ENCODE assay signal across 28 mouse cellular contexts in genomic region chr11:78961221-78961620, GRCm38 (mm10). TPM values are rescaled to one million over a fixed set of nuclear protein-coding genes. Genes with fewer than 3 reads are reported as not detected.
DNase-seq lines count a peak whose midpoint lies in the region; ATAC-seq and TF ChIP-seq lines count a peak whose summit lies in the region.
"Had no signal": no experiment of that assay in that cellular context is flagged by ENCODE, and none has a peak within 500 bp of the region (broad histone marks: within the 10 kb centered on the region; RNA-seq: fewer than 3 reads in every experiment).

No protein-coding gene starts in this region.

- H3K36me3 ChIP-seq in MEL (ENCODE audit: control insufficient read depth in 1 of 2, insufficient read depth in 2 of 2, low read length in 2 of 2), result peaks cover 0 to 3% of the 10 kb centered on the region in 2 experiments; a peak in 2 of 4 replicates
- H3K36me3 ChIP-seq: embryonic facial prominence, embryonic 13.5 days; embryonic facial prominence, embryonic 15.5 days; forebrain, embryonic 10.5 days; forebrain, embryonic 12.5 days had no signal

- H3K27me3 ChIP-seq in MEL (ENCODE audit: control insufficient read depth in 1 of 2, insufficient read depth in 2 of 2, low read length in 2 of 2), result no peaks in the 10 kb centered on the region
- H3K27me3 ChIP-seq: CH12.LX; embryonic facial prominence, embryonic 15.5 days had no signal

- intact Hi-C loops in heart, postnatal 36 days (cut with DNase I), result loop anchor here (10.0 kb wide), 1 partner anchor 434 kb away; no protein-coding TSS in a partner anchor

- ATAC-seq in megakaryocyte progenitor cell, adult 5-6 weeks (replicated peaks; ENCODE audit: poor library complexity), result 0 out of 2 replicates have a peak, but pooled peaks have one; percentile 27
- ATAC-seq: CD4-positive, CD25-positive, alpha-beta regulatory T cell, adult 4 months; forebrain, embryonic 14.5 days; forebrain, embryonic 16.5 days had no signal

- peak in 1 of 2 experiments; percentile 45; a peak in 2 of 4 replicates for TF ChIP-seq EP300 in MEL (IDR thresholded peaks at IDR 0.05; ENCODE audit: low read depth in 1 of 2, low read length in 2 of 2)

- no peaks in the 10 kb centered on the region for H3K9me3 ChIP-seq in MEL (replicated peaks; ENCODE audit: insufficient read depth, low read length)
- H3K9me3 ChIP-seq: embryonic facial prominence, embryonic 13.5 days; embryonic facial prominence, embryonic 15.5 days; forebrain, embryonic 10.5 days; forebrain, embryonic 12.5 days; G1E had no signal

- no peaks in the 10 kb centered on the region for H3K79me2 ChIP-seq in MEL (ENCODE audit: control insufficient read depth, insufficient read depth, low read length, poor library complexity)

- peak; percentile 70 for DNase-seq in heart, adult 11 months
- no peak for DNase-seq in heart, postnatal 36 days
- peak; percentile 54 for DNase-seq in MEL (ENCODE audit: low read depth, low spot score)
- no peak for DNase-seq in urinary bladder, postnatal 25 days (ENCODE audit: low spot score)
- DNase-seq in natural killer cell, adult 2 months (ENCODE audit: low spot score in 2 of 2), result no peak
- DNase-seq: adrenal gland, adult 2 months; adrenal gland, postnatal 10 days; adrenal gland, postnatal 25 days; B cell, adult 2 months; cerebellum, adult 11 months; cerebellum, adult 18-20 months; cerebellum, adult 8-10 months; cerebellum, adult 9-11 months; cerebellum, postnatal 14 days; cerebellum, postnatal 36 days; embryo, embryonic 11 days had no signal

- TF ChIP-seq RAD21 in MEL (IDR thresholded peaks at IDR 0.05; ENCODE audit: low read depth, low read length), result no peak

- H3K27ac ChIP-seq in MEL (ENCODE audit: control insufficient read depth, low read depth, low read length), result no peak overlapping the region
- H3K27ac ChIP-seq: embryonic facial prominence, embryonic 13.5 days; embryonic facial prominence, embryonic 15.5 days; forebrain, embryonic 10.5 days; forebrain, embryonic 12.5 days had no signal

- no peak overlapping the region for H3K9ac ChIP-seq in MEL (ENCODE audit: control insufficient read depth, low read depth, low read length, poor library complexity, severe bottlenecking)
- H3K9ac ChIP-seq: embryonic facial prominence, embryonic 13.5 days; embryonic facial prominence, embryonic 15.5 days; forebrain, embryonic 12.5 days had no signal

- no peaks in the 10 kb centered on the region for H3K4me1 ChIP-seq in MEL (ENCODE audit: control insufficient read depth in 1 of 2, insufficient read depth in 2 of 2, low read length in 2 of 2)
- H3K4me1 ChIP-seq: embryonic facial prominence, embryonic 13.5 days; embryonic facial prominence, embryonic 15.5 days; forebrain, embryonic 10.5 days; forebrain, embryonic 12.5 days had no signal

- peak in 1 of 3 experiments; percentile 2; a peak in 1 of 6 replicates for TF ChIP-seq CTCF in MEL (IDR thresholded peaks at IDR 0.05 in 2 of 3, conservative IDR thresholded peaks at IDR 0.05 in 1 of 3; ENCODE audit: control insufficient read depth in 1 of 3, insufficient read depth in 1 of 3, low read depth in 2 of 3, low read length in 3 of 3, poor library complexity in 1 of 3, severe bottlenecking in 1 of 3)

- H3K4me3 ChIP-seq in MEL (ENCODE audit: control insufficient read depth in 1 of 2, insufficient read depth in 1 of 2, low read depth in 2 of 2, low read length in 2 of 2), result no peak overlapping the region
- H3K4me3 ChIP-seq: embryonic facial prominence, embryonic 13.5 days; embryonic facial prominence, embryonic 15.5 days; erythroblast, embryonic 14.5 days; forebrain, embryonic 10.5 days; forebrain, embryonic 12.5 days had no signal

- TF ChIP-seq POLR2A in MEL (IDR thresholded peaks at IDR 0.05; ENCODE audit: control insufficient read depth in 1 of 2, insufficient read depth in 1 of 2, low read depth in 1 of 2, low read length in 2 of 2, poor library complexity in 1 of 2), result no peak; a peak in 1 of 4 replicates

TF ChIP-seq in MEL, 35 proteins besides CTCF, POLR2A, EP300 and RAD21:
- TF ChIP-seq TAL1 (IDR thresholded peaks at IDR 0.05; ENCODE audit: low read length) (peak; percentile 25; the same call in 1 of the 2 replicates), MAFK (IDR thresholded peaks at IDR 0.05; ENCODE audit: borderline replicate concordance, low read depth, low read length) (no peak), MXI1 (IDR thresholded peaks at IDR 0.05; ENCODE audit: low read depth, low read length) (no peak; the same call in 1 of the 2 replicates), MYC (IDR thresholded peaks at IDR 0.05; ENCODE audit: low read depth, low read length) (no peak), KAT2A (conservative IDR thresholded peaks at IDR 0.05; ENCODE audit: low read depth, low read length) (no peak), ELF1 (IDR thresholded peaks at IDR 0.05; ENCODE audit: low read depth, low read length) (no peak), RCOR1 (IDR thresholded peaks at IDR 0.05; ENCODE audit: low read depth, low read length) (peak; percentile 99), ZNF384 (IDR thresholded peaks at IDR 0.05; ENCODE audit: low read depth, low read length) (no peak), BHLHE40 (IDR thresholded peaks at IDR 0.05; ENCODE audit: borderline replicate concordance, low read depth, low read length) (peak; percentile 70; the same call in 1 of the 2 replicates), ZMIZ1 (IDR thresholded peaks at IDR 0.05; ENCODE audit: low read depth, low read length) (no peak), GATA1 (IDR thresholded peaks at IDR 0.05; ENCODE audit: low read depth, low read length) (peak; percentile 56; the same call in 1 of the 2 replicates), CHD1 (IDR thresholded peaks at IDR 0.05; ENCODE audit: low read depth, low read length) (no peak), MAZ (IDR thresholded peaks at IDR 0.05; ENCODE audit: low read depth, low read length) (no peak), SMC3 (IDR thresholded peaks at IDR 0.05; ENCODE audit: low read depth, low read length) (no peak), POLR2AphosphoS2 (IDR thresholded peaks at IDR 0.05; ENCODE audit: low read length) (no peak), USF1 (IDR thresholded peaks at IDR 0.05; ENCODE audit: low read depth, low read length) (no peak), ZKSCAN1 (IDR thresholded peaks at IDR 0.05; ENCODE audit: low read depth, low read length) (no peak), E2F4 (IDR thresholded peaks at IDR 0.05; ENCODE audit: borderline replicate concordance, low read depth, low read length) (no peak), ZC3H11A (IDR thresholded peaks at IDR 0.05; ENCODE audit: low read depth, low read length) (no peak), TBP (IDR thresholded peaks at IDR 0.05; ENCODE audit: low read depth, low read length) (no peak), UBTF (IDR thresholded peaks at IDR 0.05; ENCODE audit: borderline replicate concordance, insufficient read depth, low read depth, low read length) (no peak), MAX (IDR thresholded peaks at IDR 0.05; ENCODE audit: low read length) (peak; percentile 43; the same call in 1 of the 2 replicates), NRF1 (IDR thresholded peaks at IDR 0.05; ENCODE audit: insufficient read depth, low read depth, low read length, poor library complexity, severe bottlenecking) (no peak), POLR2AphosphoS5 (IDR thresholded peaks at IDR 0.05; ENCODE audit: borderline replicate concordance, low read depth, low read length) (no peak), ETS1 (IDR thresholded peaks at IDR 0.05; ENCODE audit: low read depth, low read length) (0 out of 2 replicates have a peak, but pooled peaks have one; percentile 37), NELFE (IDR thresholded peaks at IDR 0.05; ENCODE audit: low read depth, low read length) (no peak), MYB (IDR thresholded peaks at IDR 0.05; ENCODE audit: low read depth, low read length) (no peak), HCFC1 (IDR thresholded peaks at IDR 0.05; ENCODE audit: low read depth, low read length) (no peak), TCF12 (IDR thresholded peaks at IDR 0.05; ENCODE audit: low read depth, low read length) (peak; percentile 69), JUND (IDR thresholded peaks at IDR 0.05; ENCODE audit: low read depth, low read length) (no peak), CHD2 (IDR thresholded peaks at IDR 0.05; ENCODE audit: low read length) (no peak), MEF2A (IDR thresholded peaks at IDR 0.05; ENCODE audit: extremely low read depth, insufficient replicate concordance, low read depth, low read length, poor library complexity, severe bottlenecking) (no peak), USF2 (IDR thresholded peaks at IDR 0.05; ENCODE audit: borderline replicate concordance in 1 of 2, insufficient read depth in 1 of 2, low read depth in 1 of 2, low read length in 2 of 2) (no peak), GABPA (IDR thresholded peaks at IDR 0.05; ENCODE audit: low read depth, low read length) (no peak), SIN3A (IDR thresholded peaks at IDR 0.05; ENCODE audit: low read length) (no peak)

RNA-seq across cellular contexts. Expression of gene Lgals9, which starts 23.5 kb away (rescaled TPM):
- 10 to 100 TPM; 24.7 to 32.5 TPM for total RNA-seq in heart, postnatal 36 days (2021)
- 160 and 184 TPM in 2 replicates for total RNA-seq in MEL (2012; rRNA removed)
- polyA plus RNA-seq in MEL (2012; ENCODE audit: insufficient read depth in 1 of 2, insufficient read length in 2 of 2, low read depth in 1 of 2, low replicate concordance in 2 of 2, missing spikeins in 1 of 2), result 100 to 1,000 TPM; 228 to 287 TPM
- total RNA-seq in megakaryocyte progenitor cell, adult 5-6 weeks (2015), result 374 and 478 TPM in 2 replicates
- 73.6 and 82.8 TPM in 2 replicates for total RNA-seq in megakaryocyte progenitor cell, adult 5-6 weeks (2017)

RNA-seq across cellular contexts. Expression of gene Nos2, which starts 40.6 kb away (rescaled TPM):
- 1 to 10 TPM; 5.6 to 5.8 TPM for total RNA-seq in heart, postnatal 36 days (2021)
- not detected in 2 replicates for total RNA-seq in MEL (2012; rRNA removed)
- not detected for polyA plus RNA-seq in MEL (2012; ENCODE audit: insufficient read depth in 1 of 2, insufficient read length in 2 of 2, low read depth in 1 of 2, low replicate concordance in 2 of 2, missing spikeins in 1 of 2)
- not detected in 2 replicates for total RNA-seq in megakaryocyte progenitor cell, adult 5-6 weeks (2015)
- not detected in 2 replicates for total RNA-seq in megakaryocyte progenitor cell, adult 5-6 weeks (2017)
- total RNA-seq: common myeloid progenitor, adult 5-6 weeks; G1E had no signal
- polyA plus RNA-seq: CD4-positive, CD25-positive, alpha-beta regulatory T cell, adult 4 months; erythroblast, embryonic 14.5 days; G1E had no signal

Comparison
In these comparisons a context has a peak if more than half of its experiments do, and no peak if none do; other contexts are left out.
1. DNase-seq: peak in heart, adult 11 months (single experiment) and MEL (single experiment); none in heart, postnatal 36 days (0 of 2), urinary bladder, postnatal 25 days (single experiment) and natural killer cell, adult 2 months (0 of 2).